ENCODE assay signal across 8 mouse cellular contexts in the genomic region with DNA sequence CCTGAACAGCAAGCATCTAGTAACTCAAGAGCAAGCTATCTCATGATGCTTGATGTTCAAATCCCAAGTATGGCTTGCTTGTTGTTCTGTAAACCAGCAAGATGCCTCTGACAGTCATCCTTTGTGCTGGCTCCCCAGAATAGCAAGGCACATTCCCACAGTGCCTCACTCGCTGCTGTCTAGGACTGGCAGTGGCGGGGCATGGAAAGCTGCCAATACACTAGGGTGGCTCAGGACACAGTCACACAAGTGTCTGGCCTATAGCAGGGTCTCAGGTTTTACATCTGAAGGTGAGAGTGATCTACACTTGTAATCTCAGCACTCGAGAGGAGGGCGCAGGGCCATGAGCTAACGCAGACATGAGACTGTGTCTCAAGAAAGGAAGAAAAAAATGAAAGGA. TPM values are rescaled to one million over a fixed set of nuclear protein-coding genes. Genes with fewer than 3 reads are reported as not detected.
DNase-seq lines count a peak whose midpoint lies in the region; ATAC-seq and TF ChIP-seq lines count a peak whose summit lies in the region.
"Had no signal": no experiment of that assay in that cellular context is flagged by ENCODE, and none has a peak within 500 bp of the region (broad histone marks: within the 10 kb centered on the region; RNA-seq: fewer than 3 reads in every experiment).

No protein-coding gene starts in this region.

- no peaks in the 10 kb centered on the region for H3K4me1 ChIP-seq in midbrain, embryonic 14.5 days (ENCODE audit: control insufficient read depth, insufficient read depth, low read length)
- no peaks in the 10 kb centered on the region for H3K4me1 ChIP-seq in midbrain, embryonic 13.5 days (replicated peaks)
- H3K4me1 ChIP-seq in lung, adult 2 months (ENCODE audit: control insufficient read depth, insufficient read depth, low read length), result no peaks in the 10 kb centered on the region
- H3K4me1 ChIP-seq: embryonic facial prominence, embryonic 13.5 days had no signal

- H3K27me3 ChIP-seq in midbrain, embryonic 14.5 days (ENCODE audit: control insufficient read depth, insufficient read depth, low read length), result no peaks in the 10 kb centered on the region
- H3K27me3 ChIP-seq in midbrain, embryonic 13.5 days, result no peaks in the 10 kb centered on the region
- H3K27me3 ChIP-seq: embryonic facial prominence, embryonic 13.5 days had no signal

- H3K4me2 ChIP-seq in midbrain, embryonic 14.5 days (ENCODE audit: low read length), result no peak overlapping the region
- H3K4me2 ChIP-seq in midbrain, embryonic 13.5 days (replicated peaks), result no peak overlapping the region
- H3K4me2 ChIP-seq: embryonic facial prominence, embryonic 13.5 days had no signal

- peak; percentile 43 for DNase-seq in midbrain, embryonic 14.5 days
- peak; percentile 87 for DNase-seq in gastrocnemius, adult 18-20 months (ENCODE audit: low spot score)
- peak; percentile 68 to 77 for DNase-seq in heart, postnatal 14 days
- peak; percentile 29 to 44 for DNase-seq in right cerebral cortex, postnatal 36 days (ENCODE audit: low spot score in 2 of 2)
- no peak for DNase-seq in lung, adult 2 months

- H3K9ac ChIP-seq in midbrain, embryonic 14.5 days (replicated peaks; ENCODE audit: low read length), result no peak overlapping the region
- no peak overlapping the region for H3K9ac ChIP-seq in midbrain, embryonic 13.5 days (replicated peaks)
- H3K9ac ChIP-seq: embryonic facial prominence, embryonic 13.5 days had no signal

- H3K4me3 ChIP-seq in midbrain, embryonic 14.5 days (replicated peaks; ENCODE audit: low read depth, low read length), result no peak overlapping the region
- H3K4me3 ChIP-seq in midbrain, embryonic 13.5 days (replicated peaks), result no peak overlapping the region
- H3K4me3 ChIP-seq in lung, adult 2 months (replicated peaks; ENCODE audit: extremely low read depth, low read depth, low read length), result no peak overlapping the region
- H3K4me3 ChIP-seq: embryonic facial prominence, embryonic 13.5 days had no signal

- intact Hi-C loops in heart, postnatal 14 days (cut with DNase I), result loop anchor here (5.0 kb wide), 1 partner anchor 32 kb away; no protein-coding TSS in a partner anchor

- TF ChIP-seq CTCF in lung, adult 2 months (IDR thresholded peaks at IDR 0.05; ENCODE audit: insufficient read depth, low read length), result no peak

- H3K9me3 ChIP-seq in midbrain, embryonic 14.5 days (ENCODE audit: control insufficient read depth, low read length), result no peaks in the 10 kb centered on the region
- no peaks in the 10 kb centered on the region for H3K9me3 ChIP-seq in midbrain, embryonic 13.5 days
- H3K9me3 ChIP-seq: embryonic facial prominence, embryonic 13.5 days had no signal

- no peak overlapping the region for H3K27ac ChIP-seq in midbrain, embryonic 14.5 days (replicated peaks; ENCODE audit: low read depth, low read length)
- H3K27ac ChIP-seq in midbrain, embryonic 13.5 days, result no peak overlapping the region
- H3K27ac ChIP-seq: embryonic facial prominence, embryonic 13.5 days had no signal

- WGBS in midbrain, embryonic 14.5 days, result 86% methylated on average over 5 of the region's 5 CpGs
- 86% methylated on average over 5 of the region's 5 CpGs for WGBS in midbrain, embryonic 13.5 days
- 63% methylated on average over 5 of the region's 5 CpGs for whole genome bisulfite sequencing in lung, adult 2 months

- peaks cover 83% of the 10 kb centered on the region for H3K36me3 ChIP-seq in midbrain, embryonic 14.5 days (ENCODE audit: control insufficient read depth, insufficient read depth, low read length)
- H3K36me3 ChIP-seq in midbrain, embryonic 13.5 days, result peaks cover 85% of the 10 kb centered on the region

- no peak for ATAC-seq in midbrain, embryonic 14.5 days (ENCODE audit: low FRiP score, low TSS enrichment)
- ATAC-seq in midbrain, embryonic 13.5 days, result no peak
- no peak for ATAC-seq in inflammation-experienced regulatory T-cells, adult 6 months

- TF ChIP-seq POLR2A in lung, adult 2 months (IDR thresholded peaks at IDR 0.05; ENCODE audit: borderline replicate concordance, extremely low read depth, low read depth, low read length), result no peak

RNA-seq across cellular contexts. Expression of gene Kif1b, which starts 57.4 kb away (rescaled TPM):
- 152 and 202 TPM in 2 replicates for polyA plus RNA-seq in midbrain, embryonic 14.5 days (2014; fragmentation: Nextera tagmentation; extraction: Ambion mirVana)
- polyA plus RNA-seq in midbrain, embryonic 13.5 days (2015; fragmentation: Nextera tagmentation; extraction: Ambion mirVana), result 160 and 164 TPM in 2 replicates
- 100 to 1,000 TPM; 255 to 285 TPM for total RNA-seq in gastrocnemius, adult 18-20 months (2021)
- 100 to 1,000 TPM; 134 to 138 TPM for total RNA-seq in heart, postnatal 14 days (2021)
- polyA plus RNA-seq in lung, adult 2 months (2012; rRNA removed), result 32.0 and 43.8 TPM in 2 replicates
- polyA plus RNA-seq in inflammation-experienced regulatory T-cells, adult 6 months (2017; shearing (Covaris generic)), result 10 to 100 TPM in 2 of 3 experiments, 1 to 10 TPM in 1; 7.9 to 19.7 (median 16.6) TPM
